Mouse (Mus musculus): ENCODE data around the gene Ttyh1.

DNA sequence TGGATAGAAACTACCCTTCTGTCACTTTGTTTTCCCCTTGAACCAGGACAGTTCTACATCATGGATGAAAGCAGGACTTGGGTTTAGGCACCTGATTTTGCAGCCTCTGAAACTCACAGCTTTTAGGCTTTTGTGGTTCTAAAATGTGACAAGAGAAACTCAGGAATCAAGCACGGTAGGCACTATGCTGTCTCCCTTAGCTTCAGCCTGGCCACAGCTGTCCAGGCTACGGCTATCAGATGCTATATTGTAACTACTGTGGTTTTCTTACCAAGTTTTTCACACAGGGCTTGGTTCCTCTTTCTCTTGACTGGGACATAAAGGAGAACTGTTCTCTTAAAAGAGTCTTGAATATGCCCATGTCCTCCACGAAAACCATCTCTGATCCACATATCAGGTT is 46.1 kb upstream of the Ttyh1 start:
- TF ChIP-seq MAFK (IDR thresholded peaks at IDR 0.05; ENCODE audit: insufficient read depth, low read depth, low read length) (no peak), ZC3H11A (IDR thresholded peaks at IDR 0.05; ENCODE audit: borderline replicate concordance, low read depth, low read length) (no peak)

Measured in ES-E14 (cell line).